Mouse (Mus musculus): Measurements from ENCODE around the gene Utp15.
A peak's percentile ranks its signal among the peaks of the same experiment; 100 is the strongest.

The Utp15 gene

GRCm38 (mm10) chr13:98262636-98263457 is at the start of gene Utp15, which contains the start of gene Ankra2:
Gene Utp15, minus strand, starts transcription at chr13:98263041.
Gene Ankra2, plus strand, starts transcription at chr13:98263074.
- peak; percentile 98 to 99 for DNase-seq

GRCm38 (mm10) chr13:98311597-98311996 is 48.8 kb upstream of the Utp15 start:
- no peak for DNase-seq

- DNase-seq = no peak
These were observed 45.9 kb upstream of the Utp15 start for GRCm38 (mm10) chr13:98308724-98309123.

- no peak for DNase-seq
These were observed 45.2 kb upstream of the Utp15 start for GRCm38 (mm10) chr13:98308004-98308403.

- no peak for DNase-seq
These were observed 44.1 kb upstream of the Utp15 start for GRCm38 (mm10) chr13:98306852-98307475.

GRCm38 (mm10) chr13:98306393-98306792 is 43.6 kb upstream of the Utp15 start:
- no peak for DNase-seq

- DNase-seq = no peak
These were observed 42.4 kb upstream of the Utp15 start for GRCm38 (mm10) chr13:98305257-98305656.

GRCm38 (mm10) chr13:98298833-98299758 is 36.3 kb upstream of the Utp15 start:
- DNase-seq = peak; percentile 53 to 80

- no peak for DNase-seq
These were observed 35.1 kb upstream of the Utp15 start for GRCm38 (mm10) chr13:98297883-98298482.

- no peak for DNase-seq
These were observed 33.2 kb upstream of the Utp15 start for GRCm38 (mm10) chr13:98296072-98296471.

GRCm38 (mm10) chr13:98291712-98292111 is 28.9 kb upstream of the Utp15 start:
- DNase-seq = no peak

GRCm38 (mm10) chr13:98290719-98291118 is 27.9 kb upstream of the Utp15 start:
- no peak for DNase-seq

- DNase-seq = no peak
These were observed 18.3 kb upstream of the Utp15 start for GRCm38 (mm10) chr13:98280990-98281650.

GRCm38 (mm10) chr13:98279686-98280085 is 16.8 kb upstream of the Utp15 start, which contains the start of gene Gm21976:
Gene Gm21976, plus strand, starts transcription at chr13:98279887.
- DNase-seq = no peak

GRCm38 (mm10) chr13:98277501-98277900 is 14.7 kb upstream of the Utp15 start:
- no peak for DNase-seq

- no peak for DNase-seq
These were observed 13.4 kb upstream of the Utp15 start for GRCm38 (mm10) chr13:98276253-98276652.

- DNase-seq = no peak
These were observed 12.8 kb upstream of the Utp15 start for GRCm38 (mm10) chr13:98275646-98276045.

- no peak for DNase-seq
These were observed 11.2 kb upstream of the Utp15 start for GRCm38 (mm10) chr13:98274023-98274422.

- DNase-seq = no peak
These were observed 1.3 kb upstream of the Utp15 start for GRCm38 (mm10) chr13:98264111-98264510.

- no peak for DNase-seq
These were observed 682 bp upstream of the Utp15 start for GRCm38 (mm10) chr13:98263458-98263987.

- no peak for DNase-seq
These were observed 7.9 kb downstream of the Utp15 start for GRCm38 (mm10) chr13:98254921-98255320.

- DNase-seq = no peak
These were observed 13.2 kb downstream of the Utp15 start for GRCm38 (mm10) chr13:98249594-98249993.

Data from kidney, postnatal 25 days (tissue).